Mouse (Mus musculus) limb, embryonic 12.5 days (tissue): ENCODE measurements around the gene Hoxc4. TPM values are rescaled to one million over a fixed set of nuclear protein-coding genes. Genes with fewer than 3 reads are reported as not detected.

Experiments used
- ATAC-seq: fragments of 200-750 bp; cut with Nextera tagmentation; 2 replicates; pipeline ENCODE4 v1.8.0; 2017; ENCODE audit warnings: low read depth, moderate TSS enrichment; ENCODE audit not compliant: insufficient number of reproducible peaks, insufficient read depth, low FRiP score, low TSS enrichment
- H3K27ac ChIP-seq: fragments of 300-500 bp; sonication (generic); 2 replicates; pipeline ENCODE4 v1.5.1; 2016; ENCODE audit warnings: mild to moderate bottlenecking, moderate library complexity
- H3K27me3 ChIP-seq: fragments of 300-500 bp; sonication (generic); 2 replicates; pipeline ENCODE4 v1.6.1; 2016; ENCODE audit warnings: mild to moderate bottlenecking, moderate library complexity
- H3K36me3 ChIP-seq: fragments of 300-500 bp; sonication (generic); 2 replicates; pipeline ENCODE4 v1.6.1; 2016; ENCODE audit warnings: mild to moderate bottlenecking, moderate library complexity
- H3K4me1 ChIP-seq: fragments of 300-500 bp; sonication (generic); replicated peaks from 2 replicates; pipeline ENCODE4 v1.6.1; 2016
- H3K4me2 ChIP-seq: fragments of 300-500 bp; sonication (generic); 2 replicates; pipeline ENCODE4 v1.6.1; 2016; ENCODE audit warnings: mild to moderate bottlenecking, moderate library complexity
- H3K4me3 ChIP-seq: fragments of 300-500 bp; sonication (generic); replicated peaks from 2 replicates; pipeline ENCODE4 v1.5.1; 2016; ENCODE audit warnings: mild to moderate bottlenecking
- H3K9ac ChIP-seq: fragments of 300-500 bp; sonication (generic); replicated peaks from 2 replicates; pipeline ENCODE4 v1.6.1; 2016; ENCODE audit warnings: mild to moderate bottlenecking, moderate library complexity
- H3K9me3 ChIP-seq: fragments of 300-500 bp; sonication (generic); 2 replicates; pipeline ENCODE4 v1.6.1; 2016; ENCODE audit warnings: mild to moderate bottlenecking, moderate library complexity
- WGBS: fragments of 180-500 bp; shearing (Covaris S2); methylation state at CpG from one replicate; pipeline ENCODE4 v1.1.7; 2016; 5-methylcytosine and 5-hydroxymethylcytosine counted together
- polyA plus RNA-seq: library from polyadenylated mRNA; unstranded; fragments of >200 nt; fragmentation: Nextera tagmentation; extraction: Ambion mirVana; gene quantifications from 2 replicates; pipeline ENCODE4 v1.2.1, GENCODE M21; 2016

The Hoxc4 gene
- polyA plus RNA-seq, 1 experiment from 2014 or later = 3.8 TPM

DNA sequence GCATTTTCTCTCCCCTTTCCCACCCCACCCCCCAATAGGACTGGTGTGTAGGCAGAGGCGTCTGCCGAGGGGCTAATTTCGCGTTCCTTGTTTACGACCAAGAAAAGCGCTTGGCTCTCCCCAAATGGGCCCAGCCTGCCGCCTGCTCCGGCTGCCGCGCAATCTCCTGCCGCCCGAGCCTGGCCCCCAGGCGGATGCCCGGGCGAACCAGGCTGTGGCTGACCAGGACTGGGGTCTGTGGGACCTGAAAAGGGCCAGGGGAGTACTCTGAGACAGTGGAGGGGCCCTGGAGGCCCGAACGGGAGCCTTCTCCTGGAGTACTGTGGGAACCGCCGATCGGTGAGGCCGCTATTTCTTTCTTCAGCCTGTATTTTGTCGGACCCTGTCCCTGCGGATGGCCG is 18.2 kb upstream of the Hoxc4 start:
- Histone ChIP-seq H3K4me2 (peak overlapping the region; percentile 66), H3K9me3 (no peaks in the 10 kb centered on the region), H3K4me1 (peaks cover 72% of the 10 kb centered on the region), H3K36me3 (no peaks in the 10 kb centered on the region), H3K27me3 (peaks cover 95% of the 10 kb centered on the region), H3K9ac (peak overlapping the region; percentile 65), H3K4me3 (peak overlapping the region; percentile 43), H3K27ac (peak overlapping the region; percentile 79)
- no peak for ATAC-seq
- WGBS = under 1% methylated on average over 24 of the region's 24 CpGs

DNA sequence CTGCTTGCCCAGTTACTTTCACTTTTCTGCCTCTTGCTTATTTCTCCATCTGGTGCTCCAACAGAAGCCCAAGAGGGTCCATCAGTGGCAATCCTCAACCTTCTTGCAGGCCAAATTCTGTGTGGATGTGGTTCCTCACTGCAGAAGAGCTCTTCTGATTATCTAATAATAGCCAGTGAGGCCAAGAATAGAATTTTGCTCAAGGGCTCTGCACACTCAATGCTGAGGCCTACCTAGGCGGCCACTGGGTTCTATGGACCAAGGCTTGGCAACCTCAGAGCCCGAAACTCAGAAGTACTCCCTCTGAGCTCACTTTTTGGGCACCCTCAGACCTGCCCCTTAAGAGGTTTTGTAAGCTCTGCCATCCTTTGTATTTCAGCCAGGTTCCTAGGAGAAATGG is 17.4 kb upstream of the Hoxc4 start:
- no peak overlapping the region for H3K27ac ChIP-seq
- H3K4me2 ChIP-seq = peak overlapping the region; percentile 66
- H3K9me3 ChIP-seq = no peaks in the 10 kb centered on the region
- WGBS = 42% methylated on average over 2 of the region's 2 CpGs
- peaks cover 76% of the 10 kb centered on the region for H3K4me1 ChIP-seq
- ATAC-seq = no peak
- H3K9ac ChIP-seq = no peak overlapping the region
- peaks cover 95% of the 10 kb centered on the region for H3K27me3 ChIP-seq
- H3K36me3 ChIP-seq = no peaks in the 10 kb centered on the region
- peak overlapping the region; percentile 43 for H3K4me3 ChIP-seq

DNA sequence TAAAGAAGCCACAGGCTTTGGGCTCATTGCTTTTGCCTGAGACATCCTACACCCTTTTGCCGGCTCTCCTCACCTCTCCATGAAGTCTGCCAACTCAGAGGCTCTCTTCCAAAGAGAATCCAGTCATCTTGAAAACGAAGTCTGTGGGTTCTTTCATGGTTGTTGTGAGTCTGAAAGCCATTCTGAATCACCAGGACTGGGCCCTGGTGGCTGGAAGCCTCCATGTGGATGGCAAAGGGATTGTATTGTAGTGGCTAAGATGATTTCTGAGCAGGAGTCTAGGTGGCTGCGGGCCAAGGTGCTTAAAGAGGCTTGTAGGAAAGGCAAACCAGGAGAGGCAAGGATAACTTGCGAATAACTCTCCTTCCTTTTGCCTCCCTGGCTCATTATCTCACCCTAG is 16.6 kb upstream of the Hoxc4 start:
- ATAC-seq = no peak
- Histone ChIP-seq H3K9me3 (no peaks in the 10 kb centered on the region), H3K4me1 (peaks cover 77% of the 10 kb centered on the region), H3K4me3 (no peak overlapping the region), H3K4me2 (peak overlapping the region; percentile 66), H3K9ac (no peak overlapping the region), H3K36me3 (no peaks in the 10 kb centered on the region), H3K27ac (no peak overlapping the region), H3K27me3 (peaks cover 95% of the 10 kb centered on the region)
- WGBS = 12% methylated on average over 4 of the region's 4 CpGs

DNA sequence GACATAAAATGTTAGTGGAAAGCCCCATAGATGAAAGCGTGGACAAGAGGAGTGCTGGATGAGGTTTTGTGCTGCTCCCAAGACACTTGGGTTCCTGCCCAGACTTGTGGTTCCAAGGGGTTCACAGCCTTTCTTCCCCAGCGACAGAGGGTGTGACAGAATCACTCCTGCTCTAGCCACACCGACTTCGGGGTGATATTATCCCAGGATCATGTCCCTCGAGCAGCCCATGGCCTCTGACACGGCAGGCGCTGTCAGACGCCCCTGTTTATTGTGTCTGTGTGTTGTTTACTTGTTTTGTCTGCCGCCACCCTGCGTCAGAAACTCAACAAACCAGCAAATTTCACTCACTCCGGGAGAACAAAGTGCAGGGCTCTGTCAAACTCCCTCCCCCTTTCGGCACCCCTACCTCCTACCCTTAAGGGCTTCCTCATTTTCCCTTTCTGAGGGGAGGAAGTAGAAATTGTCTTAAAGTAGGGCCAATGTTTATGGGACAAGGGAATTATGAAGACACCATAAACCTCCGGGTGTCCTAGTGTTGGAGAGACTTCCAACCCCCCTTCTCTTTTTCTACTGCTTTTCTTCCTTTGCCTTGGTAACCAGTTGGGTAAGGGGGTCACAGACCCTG is 15.8 kb upstream of the Hoxc4 start:
- Histone ChIP-seq H3K27ac (no peak overlapping the region), H3K9me3 (no peaks in the 10 kb centered on the region), H3K4me3 (no peak overlapping the region), H3K4me2 (peak overlapping the region; percentile 66), H3K9ac (no peak overlapping the region; the same call in 1 of the 2 replicates), H3K27me3 (peaks cover 94% of the 10 kb centered on the region), H3K4me1 (peaks cover 73% of the 10 kb centered on the region), H3K36me3 (no peaks in the 10 kb centered on the region)
- ATAC-seq = no peak
- WGBS = 11% methylated on average over 13 of the region's 13 CpGs

DNA sequence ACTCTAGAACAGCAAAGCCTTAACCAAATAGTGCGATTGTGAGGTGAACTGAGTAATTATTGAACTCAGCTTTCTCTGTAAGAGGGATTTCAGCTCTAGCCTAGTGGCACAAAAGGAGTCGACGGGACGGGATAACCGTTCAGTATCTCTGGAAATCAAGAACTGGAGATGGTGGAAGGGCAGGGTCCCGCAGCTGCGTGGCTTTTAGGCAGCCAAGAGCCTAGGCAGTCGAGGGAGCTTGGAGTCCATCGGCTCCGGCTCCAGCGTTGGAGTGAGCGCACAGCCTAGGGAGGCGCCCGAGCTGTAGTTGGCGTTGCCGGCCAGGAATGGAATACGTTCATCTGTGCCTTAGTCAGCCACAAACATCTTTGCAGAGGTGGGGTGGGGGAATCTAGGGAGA is 13.4 kb upstream of the Hoxc4 start:
- peaks cover 62% of the 10 kb centered on the region for H3K4me1 ChIP-seq
- 0 out of 2 replicates have a peak overlapping the region, but pooled peaks have one; percentile 37 for H3K27ac ChIP-seq
- under 1% methylated on average over 17 of the region's 17 CpGs for WGBS

DNA sequence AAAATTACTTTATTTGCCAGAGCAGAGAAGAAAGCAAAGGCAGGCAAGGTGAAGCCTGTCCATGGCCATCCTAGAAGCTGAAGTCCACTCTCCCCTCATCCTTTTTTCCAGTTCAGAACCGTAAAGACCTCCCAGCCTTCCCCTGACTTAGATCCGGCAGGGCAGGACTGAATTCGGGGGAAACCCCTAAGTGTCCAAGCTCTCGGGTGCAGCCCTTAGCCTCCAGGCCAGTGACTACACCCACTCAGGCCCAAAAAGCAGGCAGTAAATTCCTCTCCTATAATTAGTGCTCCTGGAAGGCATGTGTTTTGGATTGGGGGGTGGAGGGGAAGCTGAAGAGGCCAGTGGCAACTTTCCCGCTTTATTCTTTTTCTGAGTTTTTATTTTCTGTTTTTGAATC is 12.9 kb upstream of the Hoxc4 start:
- H3K9ac ChIP-seq = peak overlapping the region; percentile 27; the same call in 1 of the 2 replicates
- no peak for ATAC-seq
- peak overlapping the region; percentile 45 for H3K4me2 ChIP-seq
- H3K27ac ChIP-seq = 0 out of 2 replicates have a peak overlapping the region, but pooled peaks have one; percentile 37
- WGBS = 3% methylated on average over 5 of the region's 5 CpGs
- peaks cover 94% of the 10 kb centered on the region for H3K27me3 ChIP-seq
- peak overlapping the region; percentile 19 for H3K4me3 ChIP-seq
- no peaks in the 10 kb centered on the region for H3K9me3 ChIP-seq
- H3K4me1 ChIP-seq = peaks cover 62% of the 10 kb centered on the region
- H3K36me3 ChIP-seq = no peaks in the 10 kb centered on the region

More for the DNA sequence above, 13.4 kb upstream of the Hoxc4 start:
- H3K27me3 ChIP-seq = peaks cover 94% of the 10 kb centered on the region
- H3K36me3 ChIP-seq = no peaks in the 10 kb centered on the region
- peak overlapping the region; percentile 27; the same call in 1 of the 2 replicates for H3K9ac ChIP-seq
- H3K9me3 ChIP-seq = no peaks in the 10 kb centered on the region
- no peak for ATAC-seq
- peak overlapping the region; percentile 19 for H3K4me3 ChIP-seq
- peak overlapping the region; percentile 45 for H3K4me2 ChIP-seq

DNA sequence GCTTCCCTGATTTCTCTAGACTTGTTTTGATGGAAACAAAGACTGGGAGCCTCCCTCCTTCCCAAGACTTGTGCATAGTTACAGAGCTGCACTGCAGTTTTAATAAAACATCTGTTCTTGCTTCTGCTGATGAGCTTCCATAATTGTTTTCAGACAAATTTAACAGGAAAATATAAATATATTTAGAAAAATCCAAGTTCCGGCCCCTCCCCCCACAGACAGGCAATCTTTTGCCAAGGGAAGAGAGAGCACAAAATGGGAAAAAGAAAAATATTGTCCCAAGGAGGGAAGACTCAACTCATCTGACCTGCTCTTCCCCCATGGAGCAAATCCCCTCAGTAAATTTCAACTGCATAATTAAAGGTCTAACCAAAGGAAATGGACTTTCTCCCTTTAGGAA is 12.4 kb upstream of the Hoxc4 start:
- Histone ChIP-seq H3K9me3 (no peaks in the 10 kb centered on the region), H3K9ac (0 out of 2 replicates have a peak overlapping the region, but pooled peaks have one; percentile 27), H3K27me3 (peaks cover 94% of the 10 kb centered on the region), H3K36me3 (no peaks in the 10 kb centered on the region), H3K27ac (no peak overlapping the region), H3K4me2 (peak overlapping the region; percentile 45; the same call in 1 of the 2 replicates), H3K4me1 (peaks cover 62% of the 10 kb centered on the region), H3K4me3 (no peak overlapping the region)
- WGBS = 3% methylated on average over 1 of the region's 1 CpGs
- ATAC-seq = no peak

DNA sequence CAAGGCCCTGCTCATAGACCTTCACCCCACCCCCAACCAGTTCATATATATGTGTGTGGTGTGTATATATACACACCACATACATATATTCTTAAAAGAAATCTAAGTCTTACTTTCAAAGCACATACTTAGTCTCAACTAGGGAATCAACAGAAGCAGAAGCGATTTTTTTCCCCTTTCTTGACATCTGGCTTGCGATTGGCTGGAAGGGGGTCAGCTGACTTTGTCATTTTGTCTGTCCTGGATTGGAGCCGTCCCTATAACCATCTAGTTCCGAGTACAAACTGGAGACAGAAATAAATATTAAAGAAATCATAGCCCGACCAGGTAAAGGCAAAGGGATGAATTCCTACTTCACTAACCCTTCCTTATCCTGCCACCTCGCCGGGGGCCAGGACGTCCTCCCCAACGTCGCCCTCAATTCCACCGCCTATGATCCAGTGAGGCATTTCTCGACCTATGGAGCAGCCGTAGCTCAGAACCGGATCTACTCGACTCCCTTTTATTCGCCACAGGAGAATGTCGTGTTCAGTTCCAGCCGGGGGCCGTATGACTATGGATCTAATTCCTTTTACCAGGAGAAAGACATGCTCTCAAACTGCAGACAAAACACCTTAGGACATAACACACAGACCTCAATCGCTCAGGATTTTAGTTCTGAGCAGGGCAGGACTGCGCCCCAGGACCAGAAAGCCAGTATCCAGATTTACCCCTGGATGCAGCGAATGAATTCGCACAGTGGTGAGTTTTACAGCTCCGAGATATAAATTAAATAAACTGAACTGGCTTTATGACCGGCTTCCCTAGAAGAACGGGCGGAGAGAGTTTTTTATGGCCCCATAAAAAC is 9.2 kb upstream of the Hoxc4 start:
- ATAC-seq = no peak
- H3K4me3 ChIP-seq = peak overlapping the region; percentile 29
- H3K4me1 ChIP-seq = peaks cover 65% of the 10 kb centered on the region
- no peaks in the 10 kb centered on the region for H3K9me3 ChIP-seq
- no peaks in the 10 kb centered on the region for H3K36me3 ChIP-seq
- peak overlapping the region; percentile 44; the same call in 1 of the 2 replicates for H3K9ac ChIP-seq
- WGBS = 1% methylated on average over 27 of the region's 27 CpGs
- H3K27me3 ChIP-seq = peaks cover 94% of the 10 kb centered on the region
- H3K4me2 ChIP-seq = peak overlapping the region; percentile 46
- peak overlapping the region; percentile 53 for H3K27ac ChIP-seq

DNA sequence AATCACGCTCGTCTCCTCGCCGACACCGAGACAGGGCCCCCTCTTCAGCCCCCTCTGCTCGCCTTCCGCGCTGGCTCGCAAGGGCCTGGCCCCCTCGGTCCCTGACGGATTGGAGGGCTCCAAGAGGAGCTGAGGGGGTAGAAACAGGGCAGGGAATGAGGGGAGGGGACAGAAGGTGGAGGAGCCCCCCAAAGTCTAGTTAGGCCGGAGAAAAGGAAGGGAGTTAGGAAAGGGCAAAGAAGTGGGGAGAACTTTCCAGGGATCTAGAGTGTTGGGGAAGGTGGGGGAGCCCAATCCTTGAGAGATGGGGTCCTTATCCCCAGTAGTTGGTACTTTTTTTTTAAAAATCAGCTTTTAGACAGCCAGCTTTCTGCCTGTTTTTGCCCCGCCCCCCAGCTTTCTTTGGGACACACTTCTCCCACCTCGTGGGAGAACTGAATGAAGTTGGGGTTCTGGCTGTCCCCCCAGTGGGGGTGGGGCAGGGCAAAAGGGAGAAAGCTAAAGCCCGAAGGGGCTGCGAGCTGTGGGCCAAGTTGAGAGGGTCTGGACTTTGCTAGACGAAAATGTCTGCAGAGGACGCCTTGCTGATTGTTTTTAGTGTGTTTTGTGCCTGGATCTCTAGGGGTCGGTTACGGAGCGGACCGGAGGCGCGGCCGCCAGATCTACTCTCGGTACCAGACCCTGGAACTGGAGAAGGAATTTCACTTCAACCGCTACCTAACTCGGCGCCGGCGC is 8.5 kb upstream of the Hoxc4 start:
- H3K4me1 ChIP-seq = peaks cover 71% of the 10 kb centered on the region
- no peaks in the 10 kb centered on the region for H3K9me3 ChIP-seq
- H3K36me3 ChIP-seq = no peaks in the 10 kb centered on the region
- peak overlapping the region; percentile 47 for H3K9ac ChIP-seq
- peaks cover 95% of the 10 kb centered on the region for H3K27me3 ChIP-seq
- under 1% methylated on average over 31 of the region's 31 CpGs for WGBS
- ATAC-seq = no peak
- H3K4me2 ChIP-seq = peak overlapping the region; percentile 46
- peak overlapping the region; percentile 53; the same call in 1 of the 2 replicates for H3K27ac ChIP-seq
- H3K4me3 ChIP-seq = peak overlapping the region; percentile 29

DNA sequence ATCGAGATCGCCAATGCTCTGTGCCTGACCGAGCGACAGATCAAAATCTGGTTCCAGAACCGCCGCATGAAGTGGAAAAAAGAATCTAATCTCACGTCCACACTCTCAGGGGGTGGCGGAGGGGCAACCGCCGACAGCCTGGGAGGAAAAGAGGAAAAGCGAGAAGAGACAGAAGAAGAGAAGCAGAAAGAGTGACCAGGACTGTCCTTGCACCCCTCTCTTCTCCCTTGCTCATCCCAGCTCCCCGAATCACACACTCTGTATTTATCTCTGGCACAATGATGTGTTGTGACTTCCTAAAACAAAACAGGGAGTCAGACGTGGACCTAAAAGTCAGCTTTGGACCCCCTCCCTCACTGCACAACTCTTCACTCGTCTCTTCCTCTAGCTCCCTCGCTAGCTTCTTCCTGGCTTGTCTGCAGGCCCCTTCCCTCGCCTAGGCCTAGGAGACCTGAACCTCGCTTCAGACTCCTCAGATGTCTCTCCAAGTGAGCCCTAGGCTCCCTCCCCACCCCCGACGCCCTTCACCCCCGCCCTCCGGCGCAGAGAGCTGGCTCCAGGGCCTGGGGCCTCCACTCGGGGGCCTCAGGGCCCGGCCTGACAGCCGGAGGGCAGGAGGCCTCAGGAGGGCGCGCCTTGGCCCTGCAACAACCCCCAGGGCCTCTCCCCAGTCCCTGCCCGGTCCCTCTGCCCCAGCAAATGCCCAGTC is 7.7 kb upstream of the Hoxc4 start:
- peak overlapping the region; percentile 47; the same call in 1 of the 2 replicates for H3K9ac ChIP-seq
- H3K4me1 ChIP-seq = peaks cover 70% of the 10 kb centered on the region
- H3K4me3 ChIP-seq = peak overlapping the region; percentile 29
- 4% methylated on average over 28 of the region's 28 CpGs for WGBS
- ATAC-seq = no peak
- no peaks in the 10 kb centered on the region for H3K36me3 ChIP-seq
- no peaks in the 10 kb centered on the region for H3K9me3 ChIP-seq
- peaks cover 95% of the 10 kb centered on the region for H3K27me3 ChIP-seq
- H3K27ac ChIP-seq = no peak overlapping the region
- H3K4me2 ChIP-seq = peak overlapping the region; percentile 46
